Mouse (Mus musculus) frontal cortex, adult 2 months (tissue): Measurements from ENCODE around the gene Ldhal6b. TPM values are rescaled to one million over a fixed set of nuclear protein-coding genes. Genes with fewer than 3 reads are reported as not detected.

Source experiments
- DNase-seq, 2 experiments: peaks; one replicate each; pipeline ENCODE4 v3.0.0; 2022; ENCODE audit warnings: low spot score in 1 of 2; ENCODE audit errors: extremely low spot score in 1 of 2
- polyA plus RNA-seq: library from polyadenylated mRNA; depleted of rRNA; stranded (reverse); fragments of >200 nt; gene quantifications from 2 replicates; pipeline ENCODE4 v1.2.3, GENCODE M21; 2012

Gene Ldhal6b
- polyA plus RNA-seq, 1 experiment: 1.4 TPM

- DNase-seq: no peak
These were observed 6.3 kb downstream of the Ldhal6b start for GRCm38 (mm10) chr17:5412301-5412700.

GRCm38 (mm10) chr17:5411205-5411604, 7.4 kb downstream of the Ldhal6b start:
- DNase-seq: peak in 1 of 2 experiments; percentile 68

GRCm38 (mm10) chr17:5410336-5410735, 8.2 kb downstream of the Ldhal6b start:
- no peak for DNase-seq

- no peak for DNase-seq
These were observed 11.5 kb downstream of the Ldhal6b start for GRCm38 (mm10) chr17:5407030-5407429.

- DNase-seq: no peak
These were observed 12.0 kb downstream of the Ldhal6b start for GRCm38 (mm10) chr17:5406566-5406965.

GRCm38 (mm10) chr17:5403885-5404284, 14.7 kb downstream of the Ldhal6b start:
- no peak for DNase-seq

- peak in 1 of 2 experiments; percentile 73 for DNase-seq
These were observed 15.9 kb downstream of the Ldhal6b start for GRCm38 (mm10) chr17:5402624-5403023.

GRCm38 (mm10) chr17:5402069-5402468, 16.5 kb downstream of the Ldhal6b start:
- DNase-seq: peak in 1 of 2 experiments; percentile 71

- DNase-seq: no peak
These were observed 17.3 kb downstream of the Ldhal6b start for GRCm38 (mm10) chr17:5401288-5401687.

- DNase-seq: peak; percentile 71 to 77
These were observed 18.0 kb downstream of the Ldhal6b start for GRCm38 (mm10) chr17:5400435-5401090.

- peak; percentile 61 to 94 for DNase-seq
These were observed 21.2 kb downstream of the Ldhal6b start for GRCm38 (mm10) chr17:5397148-5398007.

- peak; percentile 42 to 67 for DNase-seq
These were observed 22.4 kb downstream of the Ldhal6b start for GRCm38 (mm10) chr17:5396213-5396612.

- no peak for DNase-seq
These were observed 22.9 kb downstream of the Ldhal6b start for GRCm38 (mm10) chr17:5395454-5396205.

GRCm38 (mm10) chr17:5390682-5391081, 27.9 kb downstream of the Ldhal6b start:
- no peak for DNase-seq

- DNase-seq: no peak
These were observed 30.2 kb downstream of the Ldhal6b start for GRCm38 (mm10) chr17:5388351-5388750.

GRCm38 (mm10) chr17:5386885-5387545, 31.6 kb downstream of the Ldhal6b start:
- DNase-seq: no peak

GRCm38 (mm10) chr17:5385694-5386093, 32.9 kb downstream of the Ldhal6b start:
- DNase-seq: no peak

GRCm38 (mm10) chr17:5377930-5378310, 40.6 kb downstream of the Ldhal6b start:
- DNase-seq: no peak

GRCm38 (mm10) chr17:5377151-5377929, 41.2 kb downstream of the Ldhal6b start:
- peak; percentile 44 to 57 for DNase-seq

GRCm38 (mm10) chr17:5372951-5373350, 45.6 kb downstream of the Ldhal6b start:
- DNase-seq: no peak
